Mouse (Mus musculus): Measurements from ENCODE around the gene Cyp2r1. TPM values are rescaled to one million over a fixed set of nuclear protein-coding genes. Genes with fewer than 3 reads are reported as not detected.

The Cyp2r1 gene
- polyA plus RNA-seq, 1 experiment from 2014 or later = 1.8 TPM

DNA sequence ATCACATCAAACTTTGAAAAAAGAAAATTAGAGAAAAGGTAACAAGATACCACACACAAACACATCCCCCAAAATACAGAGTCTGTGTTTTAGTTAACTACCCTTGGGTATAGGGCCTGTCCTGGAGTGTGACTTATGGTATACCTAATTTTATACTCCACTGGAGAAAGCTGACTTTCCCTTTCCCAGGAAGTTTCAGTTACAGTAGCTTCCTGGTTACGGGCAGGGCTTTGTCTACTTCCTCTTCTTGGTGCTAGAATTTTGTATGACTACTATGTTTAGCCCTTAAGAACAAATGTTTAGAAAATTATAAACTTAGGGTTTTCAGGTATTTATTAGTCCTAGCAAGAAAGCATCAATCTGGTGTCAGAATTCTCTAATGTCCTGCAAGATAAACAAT, 36.5 kb downstream of the Cyp2r1 start:
- ATAC-seq = no peak
- Histone ChIP-seq H3K36me3 (ENCODE audit: control insufficient read depth, insufficient read depth, low read length) (no peaks in the 10 kb centered on the region; the same call in 1 of the 2 replicates), H3K4me2 (ENCODE audit: low read length) (no peak overlapping the region), H3K27me3 (ENCODE audit: control insufficient read depth, insufficient read depth, low read depth, low read length) (no peaks in the 10 kb centered on the region), H3K9ac (ENCODE audit: low read depth, low read length) (no peak overlapping the region), H3K27ac (ENCODE audit: low read length) (no peak overlapping the region), H3K4me3 (ENCODE audit: low read depth, low read length) (no peak overlapping the region), H3K9me3 (replicated peaks; ENCODE audit: control insufficient read depth, low read length, poor library complexity, severe bottlenecking) (no peaks in the 10 kb centered on the region), H3K4me1 (ENCODE audit: control insufficient read depth, insufficient read depth, low read length) (no peaks in the 10 kb centered on the region)
- WGBS = 92% methylated on average over 1 of the region's 1 CpGs

DNA sequence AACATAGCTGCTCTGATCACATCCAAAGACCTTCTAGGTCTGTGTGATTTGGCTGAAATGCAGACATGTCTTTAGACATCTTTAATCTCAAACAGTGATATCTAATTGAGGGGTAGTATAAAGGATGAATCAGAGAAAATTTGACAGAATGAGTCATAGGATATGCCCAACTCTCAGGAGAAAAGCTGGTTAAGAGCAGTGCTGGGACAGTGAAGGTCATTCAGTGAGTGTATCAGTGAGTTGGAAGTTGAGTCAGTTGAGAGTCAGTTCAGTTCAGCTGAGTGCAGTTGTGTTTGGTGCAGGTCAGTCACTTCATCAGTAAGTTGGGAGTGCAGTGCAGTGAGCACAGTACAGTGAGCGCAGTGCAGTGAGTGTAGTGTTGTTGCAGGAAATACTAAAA, 42.6 kb downstream of the Cyp2r1 start:
- no peak overlapping the region for H3K27ac ChIP-seq (ENCODE audit: low read length)
- no peak overlapping the region for H3K9ac ChIP-seq (ENCODE audit: low read depth, low read length)
- H3K9me3 ChIP-seq (replicated peaks; ENCODE audit: control insufficient read depth, low read length, poor library complexity, severe bottlenecking) = no peaks in the 10 kb centered on the region
- H3K27me3 ChIP-seq (ENCODE audit: control insufficient read depth, insufficient read depth, low read depth, low read length) = no peaks in the 10 kb centered on the region
- no peaks in the 10 kb centered on the region for H3K4me1 ChIP-seq (ENCODE audit: control insufficient read depth, insufficient read depth, low read length)
- no peak overlapping the region for H3K4me3 ChIP-seq (ENCODE audit: low read depth, low read length)
- WGBS = 95% methylated on average over 1 of the region's 1 CpGs
- no peaks in the 10 kb centered on the region; the same call in 1 of the 2 replicates for H3K36me3 ChIP-seq (ENCODE audit: control insufficient read depth, insufficient read depth, low read length)
- no peak for ATAC-seq
- H3K4me2 ChIP-seq (ENCODE audit: low read length) = no peak overlapping the region

DNA sequence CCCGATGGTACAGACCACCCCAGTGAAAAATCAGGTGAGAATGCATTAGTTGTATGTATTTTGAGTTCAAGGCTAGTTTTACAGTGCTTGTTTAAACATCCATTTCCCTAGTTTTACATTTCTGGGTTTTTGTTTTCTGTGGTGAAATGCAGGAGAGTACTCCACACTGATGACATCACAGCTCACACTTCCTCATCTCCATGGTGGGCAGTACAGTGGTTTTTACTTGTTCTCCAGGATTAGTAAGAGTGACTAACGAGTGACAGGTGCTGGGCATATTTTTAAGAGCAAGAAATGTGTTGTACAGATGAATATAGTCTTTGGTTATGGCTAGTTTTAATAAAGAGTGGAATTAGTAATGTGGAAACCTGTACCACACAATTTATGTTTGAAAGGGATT, 53.9 kb downstream of the Cyp2r1 start:
- no peak overlapping the region for H3K9ac ChIP-seq (ENCODE audit: low read depth, low read length)
- H3K4me1 ChIP-seq (ENCODE audit: control insufficient read depth, insufficient read depth, low read length) = no peaks in the 10 kb centered on the region
- H3K4me2 ChIP-seq (ENCODE audit: low read length) = no peak overlapping the region
- H3K36me3 ChIP-seq (ENCODE audit: control insufficient read depth, insufficient read depth, low read length) = no peaks in the 10 kb centered on the region
- ATAC-seq = no peak
- no peak overlapping the region for H3K4me3 ChIP-seq (ENCODE audit: low read depth, low read length)
- H3K27me3 ChIP-seq (ENCODE audit: control insufficient read depth, insufficient read depth, low read depth, low read length) = no peaks in the 10 kb centered on the region
- no peak overlapping the region for H3K27ac ChIP-seq (ENCODE audit: low read length)
- WGBS = 93% methylated on average over 2 of the region's 2 CpGs
- H3K9me3 ChIP-seq (replicated peaks; ENCODE audit: control insufficient read depth, low read length, poor library complexity, severe bottlenecking) = no peaks in the 10 kb centered on the region

Other genes with a start within 250 kb of the Cyp2r1 start
- 3.6 and 4.1 TPM in 2 replicates for gene Pde3b, start 147.7 kb downstream of the Cyp2r1 start, polyA plus RNA-seq (2015; fragmentation: Nextera tagmentation; extraction: Ambion mirVana)
- 6.0 and 10.0 TPM in 2 replicates for gene Calca, start 73.4 kb upstream of the Cyp2r1 start, polyA plus RNA-seq (2015; fragmentation: Nextera tagmentation; extraction: Ambion mirVana)
- 0.39 TPM in 1 of 2 replicates, not detected in the other for gene Calcb, start 155.7 kb upstream of the Cyp2r1 start, polyA plus RNA-seq (2015; fragmentation: Nextera tagmentation; extraction: Ambion mirVana)
- 1.3 and 1.7 TPM in 2 replicates for gene Insc, start 180.7 kb upstream of the Cyp2r1 start, polyA plus RNA-seq (2015; fragmentation: Nextera tagmentation; extraction: Ambion mirVana)

Measured in midbrain, embryonic 16.5 days (tissue).